Mouse (Mus musculus): Measurements from ENCODE around the gene Pmm1.

- TF ChIP-seq POLR2A (IDR thresholded peaks at IDR 0.05; ENCODE audit: insufficient read depth, low read depth, low read length) (no peak), CTCF (IDR thresholded peaks at IDR 0.05; ENCODE audit: insufficient read depth, low read depth, low read length) (no peak)
Measured at GRCm38 (mm10) chr15:81917201-81917600, 43.5 kb downstream of the Pmm1 start.

Data from olfactory bulb, adult 2 months (tissue).